In genomic region chr10:117376580-117377189, GRCm38 (mm10) we compare ENCODE assay signal across 8 mouse cellular contexts. TPM values are rescaled to one million over a fixed set of nuclear protein-coding genes. Genes with fewer than 3 reads are reported as not detected.
A peak's percentile ranks its signal among the peaks of the same experiment; 100 is the strongest.
DNase-seq lines count a peak whose midpoint lies in the region; ATAC-seq lines count a peak whose summit lies in the region.

No protein-coding gene starts in this region.

- peak; percentile 97 for ATAC-seq in hindbrain, embryonic 16.5 days

- H3K4me1 ChIP-seq in hindbrain, embryonic 16.5 days (ENCODE audit: control insufficient read depth, insufficient read depth, low read depth, low read length) = peaks cover 9% of the 10 kb centered on the region

- peak overlapping the region; percentile 97 for H3K27ac ChIP-seq in hindbrain, embryonic 16.5 days (ENCODE audit: low read depth, low read length)

- H3K9me3 ChIP-seq in hindbrain, embryonic 16.5 days (ENCODE audit: control insufficient read depth, low read length) = no peaks in the 10 kb centered on the region

- H3K9ac ChIP-seq in hindbrain, embryonic 16.5 days (ENCODE audit: low read depth, low read length) = peak overlapping the region; percentile 99

- DNase-seq in ZHBTc4 (ENCODE audit: low read depth, low spot score) = peak; percentile 97
- DNase-seq in cerebellum, postnatal 4 days (ENCODE audit: low spot score in 2 of 2) = peak; percentile 98 to 99
- peak; percentile 93 for DNase-seq in gastrocnemius, adult 18-20 months (ENCODE audit: low spot score)
- peak; percentile 97 for DNase-seq in left cerebral cortex, adult 18-20 months (ENCODE audit: low spot score in 2 of 2)
- peak; percentile 98 for DNase-seq in lung, postnatal 4 days
- peak; percentile 96 for DNase-seq in retina, postnatal 1 day
- DNase-seq in thymus, postnatal 4 days = peak; percentile 99

- H3K27me3 ChIP-seq in hindbrain, embryonic 16.5 days (replicated peaks; ENCODE audit: control insufficient read depth, insufficient read depth, low read length) = no peaks in the 10 kb centered on the region

- peak overlapping the region; percentile 97 for H3K4me3 ChIP-seq in hindbrain, embryonic 16.5 days (ENCODE audit: low read length)

- no peaks in the 10 kb centered on the region for H3K36me3 ChIP-seq in hindbrain, embryonic 16.5 days (ENCODE audit: control insufficient read depth, insufficient read depth, low read length)

- H3K4me2 ChIP-seq in hindbrain, embryonic 16.5 days (ENCODE audit: low read length) = peak overlapping the region; percentile 83

- under 1% methylated on average over 70 of the region's 86 CpGs for WGBS in hindbrain, embryonic 16.5 days

RNA-seq across cellular contexts. Expression of gene Cpsf6, which starts 3.1 kb away (rescaled TPM):
- total RNA-seq in gastrocnemius, adult 18-20 months (2021) = 10 to 100 TPM; 18.1 to 22.0 TPM
- 111 and 128 TPM in 2 replicates for polyA plus RNA-seq in hindbrain, embryonic 16.5 days (2015; fragmentation: Nextera tagmentation; extraction: Ambion mirVana)
- total RNA-seq in left cerebral cortex, adult 18-20 months (2021) = 100 to 1,000 TPM; 109 to 117 TPM

Comparison
In these comparisons a context has a peak if more than half of its experiments do, and no peak if none do; other contexts are left out.
1. Peak in every context shown above with its lines: DNase-seq, ATAC-seq, H3K4me3 ChIP-seq and H3K27ac ChIP-seq.
2. RNA of gene Cpsf6, which starts 3.1 kb away (total RNA-seq): 109 to 117 TPM in left cerebral cortex, adult 18-20 months; 18.1 to 22.0 TPM in gastrocnemius, adult 18-20 months; every median in the first group is over 4 times any median in the second.